Mouse (Mus musculus) right cerebral cortex, postnatal 4 days (tissue): ENCODE measurements at regions not wholly inside any gene's neighbourhood (a gene's known extent, or its start where the extent isn't known, plus 50 kb on each side); places are given as distances from the start of the nearest gene placed in this dataset.

ENCODE experiments used
- DNase-seq: peaks from one replicate; pipeline ENCODE4 v3.0.0-alpha.2; 2022

GRCm38 (mm10) chr2:159889701-159890100 lies 444.3 kb downstream of the Gm826 start:
- no peak for DNase-seq

GRCm38 (mm10) chr2:159884773-159885459 lies 449.0 kb downstream of the Gm826 start:
- no peak for DNase-seq

GRCm38 (mm10) chr2:159866981-159867380 lies 467.0 kb downstream of the Gm826 start:
- DNase-seq: no peak

- DNase-seq: no peak
Observed at GRCm38 (mm10) chr2:159866391-159866790, 467.6 kb downstream of the Gm826 start.

GRCm38 (mm10) chr2:159863185-159863584 lies 470.8 kb downstream of the Gm826 start:
- no peak for DNase-seq

GRCm38 (mm10) chr2:159853891-159854665 lies 479.9 kb downstream of the Gm826 start:
- DNase-seq: no peak

GRCm38 (mm10) chr2:159852959-159853358 lies 481.0 kb downstream of the Gm826 start:
- peak; percentile 4 for DNase-seq

- DNase-seq: no peak
Observed at GRCm38 (mm10) chr2:159832488-159833113, 501.4 kb downstream of the Gm826 start.

- DNase-seq: no peak
Observed at GRCm38 (mm10) chr2:159826417-159826816, 507.5 kb downstream of the Gm826 start.

- DNase-seq: no peak
Observed at GRCm38 (mm10) chr2:159818556-159818955, 515.4 kb downstream of the Gm826 start.

- DNase-seq: no peak
Observed at GRCm38 (mm10) chr2:159816344-159816743, 517.6 kb downstream of the Gm826 start.
